Mouse (Mus musculus): Measurements from ENCODE around the gene Slc35f4. TPM values are rescaled to one million over a fixed set of nuclear protein-coding genes. Genes with fewer than 3 reads are reported as not detected.

Gene Slc35f4
- polyA plus RNA-seq, 1 experiment from 2014 or later: not detected

DNA sequence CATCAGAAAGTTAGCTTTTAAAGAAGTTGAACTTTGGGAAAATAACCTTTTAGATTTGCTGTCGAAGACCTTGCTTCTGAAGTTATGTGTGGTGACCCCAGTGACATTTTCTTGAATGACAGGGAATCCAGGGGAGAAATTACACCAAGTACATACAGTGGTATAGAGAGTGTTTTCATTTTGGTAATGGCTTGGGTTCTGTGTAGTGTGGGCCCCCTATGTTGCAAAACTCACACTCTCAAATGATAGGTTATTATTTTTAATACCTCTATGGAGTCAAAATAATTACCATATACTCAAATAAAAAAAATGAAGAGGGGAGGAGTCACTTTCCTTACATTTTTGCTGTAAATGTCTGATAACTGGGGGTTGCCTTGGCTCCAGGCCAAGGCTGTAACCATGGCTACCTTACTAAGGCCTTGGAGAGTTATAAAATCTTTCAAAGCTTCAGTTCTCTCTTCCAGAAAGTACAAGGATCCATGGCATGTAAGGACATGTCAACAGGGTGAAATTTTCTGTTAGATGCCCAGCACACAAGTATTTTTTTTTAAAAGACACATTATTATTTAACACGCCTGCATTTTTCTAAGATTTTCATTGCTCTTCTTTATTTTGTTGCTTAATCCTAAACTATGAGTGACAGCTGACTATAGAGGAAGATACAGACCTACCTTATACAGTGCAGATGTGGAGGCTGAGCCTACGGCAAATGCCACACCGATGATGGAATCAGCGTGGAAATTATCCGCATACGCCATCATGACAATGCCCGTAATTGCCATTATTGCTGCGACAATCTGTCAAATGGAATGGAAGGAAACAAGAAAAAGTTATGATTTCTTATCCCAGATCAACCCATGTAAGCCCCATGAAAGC, 220.1 kb downstream of the Slc35f4 start:
- Histone ChIP-seq H3K27ac (ENCODE audit: low read depth, low read length) (no peak overlapping the region), H3K4me3 (ENCODE audit: low read length) (no peak overlapping the region), H3K27me3 (ENCODE audit: control insufficient read depth, insufficient read depth, low read length) (no peaks in the 10 kb centered on the region), H3K4me1 (ENCODE audit: control insufficient read depth, insufficient read depth, low read length) (no peaks in the 10 kb centered on the region), H3K36me3 (ENCODE audit: control insufficient read depth, insufficient read depth, low read length) (no peaks in the 10 kb centered on the region), H3K4me2 (replicated peaks; ENCODE audit: low read depth, low read length) (no peak overlapping the region), H3K9ac (ENCODE audit: low read depth, low read length) (no peak overlapping the region), H3K9me3 (ENCODE audit: control insufficient read depth, low read length) (no peaks in the 10 kb centered on the region)
- WGBS: 91% methylated on average over 9 of the region's 9 CpGs
- no peak for ATAC-seq (ENCODE audit: low FRiP score, low TSS enrichment)

DNA sequence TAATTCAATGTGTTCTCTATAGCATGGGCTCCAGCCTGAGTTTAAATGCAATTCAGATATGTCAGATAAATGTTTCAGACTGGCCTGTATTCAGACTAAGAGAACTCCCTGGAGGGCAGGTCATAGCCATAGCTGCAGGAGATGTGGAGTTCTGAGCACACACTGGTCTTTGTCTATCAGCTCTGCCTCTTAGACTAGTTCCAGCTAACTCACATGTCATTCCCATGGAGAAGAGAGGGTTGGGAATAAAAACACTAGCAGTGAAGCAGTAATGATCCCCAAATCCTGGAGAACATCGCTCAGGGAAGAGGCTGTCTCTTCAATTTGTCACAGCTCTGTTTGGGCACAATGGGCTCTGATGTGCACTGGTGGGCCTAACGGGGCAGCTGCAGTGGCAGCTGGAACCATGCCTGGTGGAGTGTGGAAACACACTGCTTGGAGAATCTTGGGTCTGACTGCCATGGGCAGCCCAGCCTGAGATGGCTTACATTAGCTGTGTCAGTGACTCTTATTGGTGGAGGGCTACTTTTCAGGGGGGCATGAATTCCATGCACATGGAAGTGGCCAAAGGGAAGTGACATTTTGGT, 223.5 kb downstream of the Slc35f4 start:
- Histone ChIP-seq H3K4me2 (replicated peaks; ENCODE audit: low read depth, low read length) (no peak overlapping the region), H3K27me3 (ENCODE audit: control insufficient read depth, insufficient read depth, low read length) (no peaks in the 10 kb centered on the region), H3K9me3 (ENCODE audit: control insufficient read depth, low read length) (no peaks in the 10 kb centered on the region), H3K9ac (ENCODE audit: low read depth, low read length) (no peak overlapping the region), H3K4me3 (ENCODE audit: low read length) (no peak overlapping the region), H3K36me3 (ENCODE audit: control insufficient read depth, insufficient read depth, low read length) (no peaks in the 10 kb centered on the region), H3K27ac (ENCODE audit: low read depth, low read length) (no peak overlapping the region), H3K4me1 (ENCODE audit: control insufficient read depth, insufficient read depth, low read length) (no peaks in the 10 kb centered on the region)
- WGBS: 83% methylated on average over 2 of the region's 2 CpGs
- ATAC-seq (ENCODE audit: low FRiP score, low TSS enrichment): no peak

DNA sequence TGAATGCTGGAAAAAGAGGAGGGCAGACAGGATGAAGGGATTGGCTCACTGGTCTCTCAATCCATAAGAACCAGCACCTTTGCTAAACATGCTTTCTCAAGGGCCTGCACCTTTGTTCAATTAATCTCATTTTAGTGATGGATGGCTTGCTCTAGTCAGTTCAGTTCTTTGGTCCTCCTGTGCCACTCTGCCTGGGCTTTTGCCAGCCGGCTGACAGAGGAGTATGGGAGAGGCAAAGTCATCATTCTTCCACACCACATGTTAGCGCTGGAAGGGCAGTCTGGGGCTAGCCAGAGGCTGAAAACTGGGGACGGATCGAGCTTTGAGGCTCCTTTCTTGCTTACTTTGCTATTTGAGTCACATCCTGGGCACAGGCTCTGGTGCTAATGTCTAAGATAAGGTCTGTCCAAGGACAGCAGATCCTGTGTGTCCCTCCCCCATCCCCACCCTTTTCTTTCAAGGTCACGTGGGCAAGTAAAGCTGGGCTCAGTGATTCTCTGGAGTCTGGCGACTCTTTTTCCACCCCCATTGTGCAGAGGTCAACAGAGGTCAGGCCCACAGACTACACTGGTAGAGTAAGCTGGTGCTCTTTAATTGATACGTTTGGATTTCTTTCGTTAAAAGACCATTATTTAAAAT, 224.7 kb downstream of the Slc35f4 start:
- H3K9me3 ChIP-seq (ENCODE audit: control insufficient read depth, low read length): no peaks in the 10 kb centered on the region
- no peak overlapping the region for H3K4me2 ChIP-seq (replicated peaks; ENCODE audit: low read depth, low read length)
- H3K36me3 ChIP-seq (ENCODE audit: control insufficient read depth, insufficient read depth, low read length): no peaks in the 10 kb centered on the region
- WGBS: 51% methylated on average over 8 of the region's 8 CpGs
- no peaks in the 10 kb centered on the region for H3K4me1 ChIP-seq (ENCODE audit: control insufficient read depth, insufficient read depth, low read length)
- H3K9ac ChIP-seq (ENCODE audit: low read depth, low read length): no peak overlapping the region
- ATAC-seq (ENCODE audit: low FRiP score, low TSS enrichment): no peak
- H3K27me3 ChIP-seq (ENCODE audit: control insufficient read depth, insufficient read depth, low read length): no peaks in the 10 kb centered on the region
- no peak overlapping the region for H3K4me3 ChIP-seq (ENCODE audit: low read length)
- H3K27ac ChIP-seq (ENCODE audit: low read depth, low read length): no peak overlapping the region

DNA sequence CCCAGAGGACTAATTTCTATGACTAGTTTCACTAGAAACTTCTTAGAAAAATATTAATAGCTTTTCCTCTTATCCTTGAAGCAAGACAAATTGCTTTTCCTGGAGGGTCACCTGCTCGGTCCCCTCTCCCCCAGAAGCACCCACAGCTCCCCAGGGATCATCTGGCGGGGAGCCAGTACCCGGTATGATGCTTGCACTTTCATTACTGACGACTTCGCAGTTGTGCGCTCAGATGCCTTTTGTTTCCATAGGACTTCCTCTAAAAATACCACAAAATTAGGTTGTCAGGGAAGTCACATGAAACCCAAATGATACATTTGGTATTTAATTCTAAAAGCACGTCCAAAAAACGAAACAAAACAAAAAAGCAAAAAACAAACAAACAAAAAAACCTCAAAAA, 225.5 kb downstream of the Slc35f4 start:
- Histone ChIP-seq H3K27ac (ENCODE audit: low read depth, low read length) (no peak overlapping the region), H3K4me2 (replicated peaks; ENCODE audit: low read depth, low read length) (no peak overlapping the region), H3K4me3 (ENCODE audit: low read length) (no peak overlapping the region), H3K36me3 (ENCODE audit: control insufficient read depth, insufficient read depth, low read length) (no peaks in the 10 kb centered on the region), H3K4me1 (ENCODE audit: control insufficient read depth, insufficient read depth, low read length) (no peaks in the 10 kb centered on the region), H3K9me3 (ENCODE audit: control insufficient read depth, low read length) (no peaks in the 10 kb centered on the region), H3K27me3 (ENCODE audit: control insufficient read depth, insufficient read depth, low read length) (no peaks in the 10 kb centered on the region), H3K9ac (ENCODE audit: low read depth, low read length) (no peak overlapping the region)
- WGBS: 57% methylated on average over 8 of the region's 8 CpGs
- no peak for ATAC-seq (ENCODE audit: low FRiP score, low TSS enrichment)

DNA sequence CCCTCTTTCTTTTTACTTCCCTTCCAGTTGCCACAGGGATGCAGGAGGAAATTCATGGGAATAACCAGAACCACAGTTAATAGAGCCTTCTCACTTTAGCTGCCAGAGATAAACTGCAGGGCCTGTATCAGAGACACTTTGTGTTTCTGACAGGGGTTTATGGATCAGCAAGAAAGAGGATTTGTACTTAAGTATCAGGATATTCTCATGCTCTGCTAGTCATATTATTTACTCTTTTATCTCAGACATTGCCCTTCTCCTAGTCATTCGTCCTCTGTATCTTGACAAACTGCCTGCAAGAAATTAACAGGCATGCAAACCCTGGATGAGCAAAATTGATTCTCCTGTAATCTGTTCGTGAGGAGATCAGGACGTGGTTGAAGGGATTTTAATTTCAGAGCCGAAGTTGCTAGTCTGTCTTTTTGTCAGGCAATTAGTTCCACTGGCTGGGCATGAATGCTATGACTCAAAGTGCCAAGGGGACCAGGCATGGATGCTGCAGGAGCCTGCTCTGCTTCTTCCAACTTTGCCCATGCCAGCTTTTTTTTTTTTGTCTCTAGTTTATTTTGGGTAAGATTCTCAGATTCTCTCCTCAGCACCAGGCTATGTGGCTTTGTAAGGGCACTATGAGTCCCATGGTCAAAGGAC, 231.9 kb downstream of the Slc35f4 start:
- 36% methylated on average over 4 of the region's 4 CpGs for WGBS

DNA sequence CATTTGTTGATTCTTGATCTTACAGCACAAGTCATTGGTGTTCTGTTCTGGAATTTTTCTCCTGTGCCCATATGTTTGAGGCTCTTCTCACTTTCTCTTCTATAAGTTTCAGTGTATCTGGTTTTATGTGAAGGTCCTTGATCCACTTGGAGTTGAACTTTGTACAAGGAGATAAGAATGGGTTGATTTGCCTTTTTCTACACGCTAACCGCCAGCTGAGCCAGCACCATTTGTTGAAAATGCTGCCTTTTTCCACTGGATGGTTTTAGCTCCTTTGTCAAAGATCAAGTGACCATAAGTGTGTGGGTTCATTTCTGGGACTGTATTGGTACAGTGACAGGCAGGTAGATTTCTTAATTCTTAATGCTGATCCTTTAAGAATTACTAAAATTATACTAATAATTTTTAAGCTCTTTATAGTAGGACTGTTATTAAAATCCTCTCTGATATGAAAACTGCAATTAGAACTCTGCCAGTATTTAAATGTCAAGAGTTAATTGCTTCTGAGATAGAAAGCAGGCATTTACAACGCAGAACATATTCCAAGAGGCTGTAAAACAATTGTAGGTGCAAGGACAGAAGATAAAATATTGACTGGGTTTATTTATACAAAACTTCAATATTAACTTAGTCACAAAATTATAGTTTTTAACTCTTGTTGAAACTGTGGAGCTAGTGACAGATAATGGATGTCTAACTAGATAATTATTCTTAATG, 235.7 kb downstream of the Slc35f4 start:
- H3K36me3 ChIP-seq (ENCODE audit: control insufficient read depth, insufficient read depth, low read length): no peaks in the 10 kb centered on the region
- no peak overlapping the region for H3K4me2 ChIP-seq (replicated peaks; ENCODE audit: low read depth, low read length)
- H3K4me1 ChIP-seq (ENCODE audit: control insufficient read depth, insufficient read depth, low read length): no peaks in the 10 kb centered on the region; the same call in 1 of the 2 replicates
- no peak overlapping the region for H3K27ac ChIP-seq (ENCODE audit: low read depth, low read length)
- no peak overlapping the region for H3K4me3 ChIP-seq (ENCODE audit: low read length)
- no peaks in the 10 kb centered on the region for H3K9me3 ChIP-seq (ENCODE audit: control insufficient read depth, low read length)
- ATAC-seq (ENCODE audit: low FRiP score, low TSS enrichment): no peak
- WGBS: 89% methylated on average over 3 of the region's 3 CpGs
- H3K9ac ChIP-seq (ENCODE audit: low read depth, low read length): no peak overlapping the region
- no peaks in the 10 kb centered on the region for H3K27me3 ChIP-seq (ENCODE audit: control insufficient read depth, insufficient read depth, low read length)

More for the DNA sequence above, 231.9 kb downstream of the Slc35f4 start:
- H3K4me2 ChIP-seq (replicated peaks; ENCODE audit: low read depth, low read length): no peak overlapping the region
- no peaks in the 10 kb centered on the region for H3K27me3 ChIP-seq (ENCODE audit: control insufficient read depth, insufficient read depth, low read length)
- no peaks in the 10 kb centered on the region for H3K36me3 ChIP-seq (ENCODE audit: control insufficient read depth, insufficient read depth, low read length)
- H3K27ac ChIP-seq (ENCODE audit: low read depth, low read length): no peak overlapping the region
- H3K4me1 ChIP-seq (ENCODE audit: control insufficient read depth, insufficient read depth, low read length): no peaks in the 10 kb centered on the region; the same call in 1 of the 2 replicates
- no peaks in the 10 kb centered on the region for H3K9me3 ChIP-seq (ENCODE audit: control insufficient read depth, low read length)
- no peak for ATAC-seq (ENCODE audit: low FRiP score, low TSS enrichment)
- H3K9ac ChIP-seq (ENCODE audit: low read depth, low read length): no peak overlapping the region
- no peak overlapping the region for H3K4me3 ChIP-seq (ENCODE audit: low read length)

DNA sequence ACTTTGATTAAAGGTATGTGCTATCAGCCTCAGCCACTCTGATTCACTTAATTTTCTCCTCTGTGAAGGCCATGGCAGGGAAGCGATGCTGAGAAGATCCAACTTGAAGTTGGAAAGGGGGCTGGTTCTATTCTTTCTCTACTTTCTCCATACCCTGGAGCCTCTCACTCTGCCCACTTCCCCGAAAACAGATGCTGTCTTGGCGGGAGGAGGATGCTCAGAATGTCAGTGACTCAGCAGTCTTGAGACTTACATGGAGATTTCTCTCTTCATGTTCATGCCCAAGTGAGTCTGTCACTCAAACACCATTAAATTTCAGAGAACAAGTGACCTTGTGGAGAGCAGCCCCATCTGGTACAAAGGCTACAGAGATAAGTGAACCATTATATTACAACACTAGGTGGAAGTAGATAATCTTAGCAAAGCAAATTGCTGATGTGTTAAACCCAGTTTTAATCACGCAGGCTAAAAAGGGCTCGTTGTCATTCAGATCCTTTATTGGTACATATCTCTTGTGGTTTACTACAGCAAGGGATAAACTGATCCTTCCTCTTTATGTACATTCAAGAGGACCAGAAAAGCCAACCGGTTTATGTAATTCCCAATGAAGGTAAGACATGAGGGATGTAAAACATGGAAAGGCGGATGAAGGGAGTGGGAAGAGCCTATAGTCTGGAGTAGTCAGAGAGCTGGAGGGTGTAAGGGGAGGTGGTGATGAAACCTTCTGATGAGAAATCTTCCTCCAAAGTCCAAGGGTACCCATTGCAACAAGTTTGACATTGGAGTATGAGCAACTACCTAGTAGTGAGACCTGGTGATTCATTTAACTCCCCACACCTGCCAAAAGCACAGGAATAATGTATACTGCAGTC, 241.8 kb downstream of the Slc35f4 start:
- Histone ChIP-seq H3K9me3 (ENCODE audit: control insufficient read depth, low read length) (no peaks in the 10 kb centered on the region), H3K9ac (ENCODE audit: low read depth, low read length) (no peak overlapping the region), H3K27me3 (ENCODE audit: control insufficient read depth, insufficient read depth, low read length) (no peaks in the 10 kb centered on the region), H3K4me3 (ENCODE audit: low read length) (no peak overlapping the region), H3K4me2 (replicated peaks; ENCODE audit: low read depth, low read length) (no peak overlapping the region), H3K27ac (ENCODE audit: low read depth, low read length) (no peak overlapping the region), H3K36me3 (ENCODE audit: control insufficient read depth, insufficient read depth, low read length) (no peaks in the 10 kb centered on the region), H3K4me1 (ENCODE audit: control insufficient read depth, insufficient read depth, low read length) (no peaks in the 10 kb centered on the region)
- ATAC-seq (ENCODE audit: low FRiP score, low TSS enrichment): no peak
- 88% methylated on average over 7 of the region's 7 CpGs for WGBS

DNA sequence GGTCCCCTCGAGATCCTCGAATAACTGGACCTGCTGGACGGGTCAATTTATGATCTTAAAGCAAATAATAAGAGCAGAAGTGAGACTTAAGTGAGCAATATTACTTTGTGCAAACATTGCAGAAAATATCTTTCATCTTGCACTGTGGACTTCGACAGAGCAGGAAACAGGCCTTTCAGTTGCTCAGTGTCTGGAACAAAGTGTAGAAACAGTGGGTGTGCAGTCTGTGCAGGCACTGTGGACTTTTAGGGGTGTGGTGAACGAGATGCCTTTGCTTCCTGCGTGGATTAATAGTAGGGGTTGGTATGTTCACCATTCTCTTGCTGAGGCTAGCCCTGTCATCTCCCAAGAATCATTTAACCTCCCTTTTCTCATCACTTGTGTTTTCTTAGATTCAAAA, 247.0 kb downstream of the Slc35f4 start:
- Histone ChIP-seq H3K4me1 (ENCODE audit: control insufficient read depth, insufficient read depth, low read length) (0 out of 2 replicates have a peak, but pooled peaks cover 9% of the 10 kb centered on the region), H3K9ac (ENCODE audit: low read depth, low read length) (no peak overlapping the region), H3K9me3 (ENCODE audit: control insufficient read depth, low read length) (no peaks in the 10 kb centered on the region), H3K27me3 (ENCODE audit: control insufficient read depth, insufficient read depth, low read length) (no peaks in the 10 kb centered on the region), H3K27ac (ENCODE audit: low read depth, low read length) (no peak overlapping the region), H3K4me2 (replicated peaks; ENCODE audit: low read depth, low read length) (no peak overlapping the region), H3K4me3 (ENCODE audit: low read length) (no peak overlapping the region), H3K36me3 (ENCODE audit: control insufficient read depth, insufficient read depth, low read length) (no peaks in the 10 kb centered on the region)
- 74% methylated on average over 6 of the region's 6 CpGs for WGBS
- ATAC-seq (ENCODE audit: low FRiP score, low TSS enrichment): no peak

Data from kidney, embryonic 14.5 days (tissue).